In genomic region chr3:116861540-116862067, GRCm38 (mm10) we compare ENCODE assay signal across 1 mouse cellular context.
A peak's percentile ranks its signal among the peaks of the same experiment; 100 is the strongest.
TF ChIP-seq lines count a peak whose summit lies in the region.

No protein-coding gene starts in this region.

TF ChIP-seq in MEL, 35 proteins besides CTCF, POLR2A, EP300 and RAD21 (continued from another document):
- TF ChIP-seq SIN3A (IDR thresholded peaks at IDR 0.05; ENCODE audit: low read length) (peak; percentile 64; the same call in 1 of the 2 replicates), UBTF (IDR thresholded peaks at IDR 0.05; ENCODE audit: borderline replicate concordance, insufficient read depth, low read depth, low read length) (0 out of 2 replicates have a peak, but pooled peaks have one; percentile 91), GABPA (IDR thresholded peaks at IDR 0.05; ENCODE audit: low read depth, low read length) (no peak), HCFC1 (IDR thresholded peaks at IDR 0.05; ENCODE audit: low read depth, low read length) (no peak), ETS1 (IDR thresholded peaks at IDR 0.05; ENCODE audit: low read depth, low read length) (no peak), SMC3 (IDR thresholded peaks at IDR 0.05; ENCODE audit: low read depth, low read length) (no peak), E2F4 (IDR thresholded peaks at IDR 0.05; ENCODE audit: borderline replicate concordance, low read depth, low read length) (no peak), NELFE (IDR thresholded peaks at IDR 0.05; ENCODE audit: low read depth, low read length) (peak; percentile 64), ZC3H11A (IDR thresholded peaks at IDR 0.05; ENCODE audit: low read depth, low read length) (no peak), RCOR1 (IDR thresholded peaks at IDR 0.05; ENCODE audit: low read depth, low read length) (no peak), USF1 (IDR thresholded peaks at IDR 0.05; ENCODE audit: low read depth, low read length) (0 out of 2 replicates have a peak, but pooled peaks have one; percentile 24), ELF1 (IDR thresholded peaks at IDR 0.05; ENCODE audit: low read depth, low read length) (peak; percentile 83), BHLHE40 (IDR thresholded peaks at IDR 0.05; ENCODE audit: borderline replicate concordance, low read depth, low read length) (no peak), JUND (IDR thresholded peaks at IDR 0.05; ENCODE audit: low read depth, low read length) (no peak), ZMIZ1 (IDR thresholded peaks at IDR 0.05; ENCODE audit: low read depth, low read length) (peak; percentile 57; the same call in 1 of the 2 replicates), MAX (IDR thresholded peaks at IDR 0.05; ENCODE audit: low read length) (no peak; the same call in 1 of the 2 replicates), TAL1 (IDR thresholded peaks at IDR 0.05; ENCODE audit: low read length) (no peak), TCF12 (IDR thresholded peaks at IDR 0.05; ENCODE audit: low read depth, low read length) (peak; percentile 18; the same call in 1 of the 2 replicates)
